ENCODE assay signal across 19 mouse cellular contexts in the genomic region with DNA sequence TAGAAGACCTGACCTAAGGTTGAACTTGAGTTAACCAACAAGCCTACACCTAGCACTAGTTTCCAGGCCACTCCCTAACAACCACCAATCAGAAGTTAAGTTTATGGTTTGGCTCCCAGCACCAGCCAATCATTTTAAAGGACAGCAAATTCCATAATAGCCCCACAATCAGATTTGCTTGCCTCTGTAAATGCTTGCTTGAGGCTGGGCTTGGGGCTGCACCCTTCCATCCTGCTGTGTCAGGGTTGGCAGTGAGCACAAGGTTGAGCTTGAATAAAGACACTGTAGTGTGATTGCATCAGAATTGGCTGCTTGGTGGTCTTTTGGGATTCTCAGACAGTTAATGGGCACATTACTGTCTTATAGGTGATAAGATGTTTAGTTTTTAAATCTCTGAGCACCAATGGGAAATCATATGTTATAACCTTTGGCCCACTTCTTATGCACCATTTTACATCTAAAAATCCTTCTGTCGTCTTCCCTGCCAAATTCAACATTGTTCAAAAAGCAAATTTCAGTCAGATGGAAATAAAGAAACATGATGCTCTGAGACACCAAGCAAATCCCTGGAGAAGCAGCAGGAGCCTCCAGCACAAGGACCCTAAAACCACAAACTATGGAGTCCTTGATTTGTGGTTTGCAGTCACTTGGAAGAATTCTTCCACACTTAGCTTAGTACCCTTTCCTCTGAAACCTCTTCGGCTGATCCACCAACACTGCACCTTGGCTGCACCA.
A peak's percentile ranks its signal among the peaks of the same experiment; 100 is the strongest.
DNase-seq lines count a peak whose midpoint lies in the region; TF ChIP-seq lines count a peak whose summit lies in the region.
"Had no signal": no experiment of that assay in that cellular context is flagged by ENCODE, and none has a peak within 500 bp of the region (broad histone marks: within the 10 kb centered on the region; RNA-seq: fewer than 3 reads in every experiment).

No protein-coding gene starts in this region.

- TF ChIP-seq CTCF in embryonic fibroblast, embryonic 13.5 days (IDR thresholded peaks at IDR 0.05; ENCODE audit: borderline replicate concordance, insufficient read depth, low read length) = no peak

- H3K27ac ChIP-seq in embryonic fibroblast, embryonic 13.5 days (ENCODE audit: insufficient read depth, low read length) = peak overlapping the region; percentile 27; the same call in 1 of the 2 replicates
- H3K27ac ChIP-seq: embryonic facial prominence, embryonic 15.5 days; forebrain, embryonic 13.5 days; gastrocnemius, adult 2 months; heart, embryonic 13.5 days; hindbrain, embryonic 13.5 days; hindbrain, postnatal 0 days had no signal

- peak; percentile 64 for DNase-seq in heart, adult 11 months
- no peak for DNase-seq in heart, postnatal 4 days
- DNase-seq in NIH3T3 (ENCODE audit: low read depth) = peak; percentile 55
- no peak for DNase-seq in ovary, postnatal 36 days (ENCODE audit: low spot score)
- DNase-seq in embryo, embryonic 10 days (ENCODE audit: low spot score) = no peak
- no peak for DNase-seq in ovary, postnatal 14 days (ENCODE audit: low spot score)
- DNase-seq: adrenal gland, postnatal 10 days; cerebellum, adult 11 months; cerebellum, adult 8-10 months; cerebellum, postnatal 14 days; gastrocnemius, adult 2 months; gastrocnemius, postnatal 25 days; kidney, adult 11 months had no signal

- H3K4me1 ChIP-seq in embryonic fibroblast, embryonic 13.5 days (ENCODE audit: control insufficient read depth, insufficient read depth, low read length) = peaks cover 3% of the 10 kb centered on the region; the same call in 1 of the 2 replicates
- H3K4me1 ChIP-seq: embryonic facial prominence, embryonic 15.5 days had no signal

- no peak overlapping the region for H3K4me3 ChIP-seq in embryonic fibroblast, embryonic 13.5 days (ENCODE audit: insufficient read depth, low read length)
- H3K4me3 ChIP-seq: embryonic facial prominence, embryonic 15.5 days; forebrain, embryonic 13.5 days; gastrocnemius, adult 2 months; heart, embryonic 13.5 days; hindbrain, embryonic 13.5 days had no signal

- TF ChIP-seq POLR2A in embryonic fibroblast, embryonic 13.5 days (IDR thresholded peaks at IDR 0.05; ENCODE audit: low read depth, low read length) = no peak

Comparison
In these comparisons a context has a peak if more than half of its experiments do, and no peak if none do; other contexts are left out.
1. DNase-seq: peak in heart, adult 11 months (single experiment) and NIH3T3 (single experiment); none in heart, postnatal 4 days (single experiment), ovary, postnatal 36 days (single experiment), embryo, embryonic 10 days (single experiment) and ovary, postnatal 14 days (single experiment).